Mouse (Mus musculus): ENCODE measurements around the gene Nol3.

GRCm38 (mm10) chr8:105289805-105290460, 14.0 kb downstream of the Nol3 start, which contains the start of gene 4931428F04Rik:
- no peak for TF ChIP-seq CTCF (IDR thresholded peaks at IDR 0.05; ENCODE audit: borderline replicate concordance, control insufficient read depth, extremely low read depth, insufficient read depth, low read length, poor library complexity)
- TF ChIP-seq POLR2A (IDR thresholded peaks at IDR 0.05; ENCODE audit: control insufficient read depth, extremely low read depth, insufficient read depth, low read length, poor library complexity) = no peak
